Mouse (Mus musculus) thymus, adult 2 months (tissue): Measurements from ENCODE around the gene Syt7.

Source experiments
- CTCF ChIP-seq: fragments of 200-500 bp; IDR thresholded peaks from 2 replicates; pipeline ENCODE4 v1.5.1; 2012; ENCODE audit warnings: mild to moderate bottlenecking, control low read depth, low read length, moderate library complexity, borderline replicate concordance; ENCODE audit not compliant: control insufficient read depth, poor library complexity, insufficient read depth; ENCODE audit errors: extremely low read depth
- POLR2A ChIP-seq: fragments of 200-500 bp; IDR thresholded peaks from 2 replicates; pipeline ENCODE4 v1.6.1; 2012; ENCODE audit warnings: mild to moderate bottlenecking, low read length, control low read depth, moderate library complexity; ENCODE audit not compliant: control insufficient read depth, poor library complexity, insufficient read depth; ENCODE audit errors: extremely low read depth

DNA sequence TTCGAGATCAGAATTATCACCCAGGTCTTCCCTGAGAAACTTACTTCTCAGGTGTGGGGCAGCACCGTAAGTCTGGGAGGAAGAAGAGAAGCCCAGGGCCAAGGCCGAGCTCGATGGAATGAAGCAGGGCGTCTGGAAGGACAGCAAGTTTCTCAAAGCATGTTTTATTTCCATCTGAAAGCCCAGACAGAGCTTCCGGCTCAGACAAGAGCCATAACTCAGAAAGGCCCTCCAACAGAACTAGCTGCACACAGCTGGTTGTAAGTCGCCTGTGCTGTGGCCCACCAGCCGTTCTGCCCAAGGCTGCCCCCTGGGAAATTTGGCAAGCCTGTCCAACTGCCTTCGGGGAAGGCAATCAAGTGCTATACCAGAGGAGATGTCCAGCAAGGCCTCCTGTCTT is 38.5 kb downstream of the Syt7 start:
- no peak for TF ChIP-seq CTCF
- TF ChIP-seq POLR2A, result no peak
